Comparison of ENCODE assay signal across 22 mouse cellular contexts in genomic region chr6:144638547-144638946, GRCm38 (mm10).
DNase-seq lines count a peak whose midpoint lies in the region; ATAC-seq lines count a peak whose summit lies in the region.
"Had no signal": no experiment of that assay in that cellular context is flagged by ENCODE, and none has a peak within 500 bp of the region (broad histone marks: within the 10 kb centered on the region; RNA-seq: fewer than 3 reads in every experiment).

No protein-coding gene starts in this region.

- H3K27ac ChIP-seq in midbrain, embryonic 10.5 days (replicated peaks): peak overlapping the region; percentile 61; the same call in 1 of the 2 replicates
- H3K27ac ChIP-seq in midbrain, embryonic 15.5 days: no peak overlapping the region
- H3K27ac ChIP-seq: embryonic facial prominence, embryonic 13.5 days; forebrain, embryonic 13.5 days; heart, adult 2 months; hindbrain, embryonic 15.5 days had no signal

- no peak for DNase-seq in midbrain, embryonic 10.5 days (ENCODE audit: low spot score)
- peak; percentile 74 for DNase-seq in adrenal gland, adult 2 months
- DNase-seq in adrenal gland, postnatal 14 days: peak; percentile 72
- no peak for DNase-seq in urinary bladder, postnatal 36 days (ENCODE audit: low spot score in 2 of 2)
- no peak for DNase-seq in kidney, adult 8-10 months
- DNase-seq: cerebellum, adult 11-12 months; cerebellum, adult 9-10 months; cerebellum, postnatal 25 days; gastrocnemius, postnatal 10 days; heart, adult 2 months; heart, postnatal 36 days had no signal

- 72% methylated on average over 5 of the region's 5 CpGs for WGBS in midbrain, embryonic 10.5 days
- 36% methylated on average over 5 of the region's 5 CpGs for WGBS in midbrain, embryonic 15.5 days

- no peaks in the 10 kb centered on the region for H3K9me3 ChIP-seq in midbrain, embryonic 10.5 days (replicated peaks)
- H3K9me3 ChIP-seq in midbrain, embryonic 15.5 days: no peaks in the 10 kb centered on the region
- H3K9me3 ChIP-seq: embryonic facial prominence, embryonic 13.5 days; forebrain, embryonic 13.5 days; heart, embryonic 12.5 days; hindbrain, embryonic 15.5 days had no signal

- H3K9ac ChIP-seq in midbrain, embryonic 15.5 days: no peak overlapping the region
- H3K9ac ChIP-seq: embryonic facial prominence, embryonic 13.5 days; forebrain, embryonic 13.5 days; heart, embryonic 12.5 days; hindbrain, embryonic 15.5 days had no signal

- H3K4me1 ChIP-seq in midbrain, embryonic 10.5 days: peaks cover 54% of the 10 kb centered on the region
- H3K4me1 ChIP-seq in midbrain, embryonic 15.5 days: peaks cover 8% of the 10 kb centered on the region; the same call in 1 of the 2 replicates
- H3K4me1 ChIP-seq: embryonic facial prominence, embryonic 13.5 days had no signal

- 0 out of 2 replicates have a peak, but pooled peaks cover 9% of the 10 kb centered on the region for H3K27me3 ChIP-seq in midbrain, embryonic 10.5 days (ENCODE audit: low read depth, poor library complexity, severe bottlenecking)
- no peaks in the 10 kb centered on the region for H3K27me3 ChIP-seq in midbrain, embryonic 15.5 days (replicated peaks)
- H3K27me3 ChIP-seq: CH12.LX; embryonic facial prominence, embryonic 13.5 days; forebrain, embryonic 13.5 days; heart, embryonic 12.5 days; hindbrain, embryonic 15.5 days; Patski had no signal

- no peaks in the 10 kb centered on the region for H3K36me3 ChIP-seq in midbrain, embryonic 10.5 days
- H3K36me3 ChIP-seq in midbrain, embryonic 15.5 days (replicated peaks): no peaks in the 10 kb centered on the region
- H3K36me3 ChIP-seq: embryonic facial prominence, embryonic 13.5 days; heart, embryonic 12.5 days; hindbrain, embryonic 15.5 days had no signal

- ATAC-seq in midbrain, embryonic 15.5 days (replicated peaks): no peak
- ATAC-seq in megakaryocyte-erythroid progenitor cell, adult 5-6 weeks (replicated peaks; ENCODE audit: low FRiP score, low TSS enrichment, poor library complexity, severe bottlenecking): peak; percentile 86
- ATAC-seq in monocyte, adult 5-6 weeks (replicated peaks; ENCODE audit: insufficient number of reproducible peaks, low FRiP score, low TSS enrichment, poor library complexity, severe bottlenecking): no peak
- ATAC-seq: activated CD4-positive, CD25-positive, alpha-beta regulatory T cell, adult 4 months; forebrain, embryonic 13.5 days; intestine, postnatal 0 days; Patski had no signal

- no peak overlapping the region for H3K4me3 ChIP-seq in midbrain, embryonic 10.5 days
- H3K4me3 ChIP-seq in midbrain, embryonic 15.5 days: no peak overlapping the region
- H3K4me3 ChIP-seq: embryonic facial prominence, embryonic 13.5 days; forebrain, embryonic 13.5 days; heart, adult 2 months; heart, embryonic 12.5 days; hindbrain, embryonic 15.5 days had no signal

- no peak overlapping the region for H3K4me2 ChIP-seq in midbrain, embryonic 15.5 days
- H3K4me2 ChIP-seq: embryonic facial prominence, embryonic 13.5 days; forebrain, embryonic 13.5 days; heart, embryonic 12.5 days; hindbrain, embryonic 15.5 days had no signal

Comparison
In these comparisons a context has a peak if more than half of its experiments do, and no peak if none do; other contexts are left out.
1. DNase-seq: peak in adrenal gland, adult 2 months (single experiment) and adrenal gland, postnatal 14 days (single experiment); none in midbrain, embryonic 10.5 days (single experiment), urinary bladder, postnatal 36 days (0 of 2) and kidney, adult 8-10 months (0 of 2).